Mouse (Mus musculus): ENCODE results near the gene Gnb5. TPM values are rescaled to one million over a fixed set of nuclear protein-coding genes. Genes with fewer than 3 reads are reported as not detected.

Gene Gnb5
- polyA plus RNA-seq, 1 experiment from 2014 or later, result 113 TPM

DNA sequence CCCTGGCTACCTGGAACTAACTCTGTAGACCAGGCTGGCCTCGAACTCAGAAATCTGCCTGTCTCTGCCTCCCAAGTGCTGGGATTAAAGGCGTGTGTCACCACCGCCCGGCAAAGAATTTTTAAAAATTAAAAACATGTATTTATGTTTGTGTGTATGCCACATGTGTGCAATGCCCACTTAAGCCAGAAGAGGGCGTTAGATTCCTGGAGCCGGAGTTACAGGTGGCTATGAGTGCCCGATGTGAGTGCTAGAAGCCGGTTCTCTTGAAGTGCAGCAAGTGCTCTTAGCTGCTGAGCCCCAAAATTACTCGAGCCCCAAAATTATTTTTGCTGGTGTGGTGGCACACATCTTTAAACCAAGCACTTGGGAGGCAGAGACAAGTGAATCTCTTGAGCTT, 77.7 kb downstream of the Gnb5 start:
- H3K36me3 ChIP-seq (ENCODE audit: control insufficient read depth, insufficient read depth, low read length), result peaks cover 16% of the 10 kb centered on the region
- WGBS, result 82% methylated on average over 9 of the region's 9 CpGs
- ATAC-seq (ENCODE audit: low read depth), result no peak
- H3K4me1 ChIP-seq (ENCODE audit: control insufficient read depth, insufficient read depth, low read length), result no peaks in the 10 kb centered on the region
- H3K27me3 ChIP-seq (ENCODE audit: control insufficient read depth, insufficient read depth, low read length), result no peaks in the 10 kb centered on the region
- H3K9me3 ChIP-seq (ENCODE audit: control insufficient read depth, low read length), result no peaks in the 10 kb centered on the region
- no peak overlapping the region for H3K9ac ChIP-seq (replicated peaks; ENCODE audit: low read depth, low read length)
- H3K4me3 ChIP-seq (ENCODE audit: low read depth, low read length), result no peak overlapping the region
- no peak overlapping the region for H3K4me2 ChIP-seq (ENCODE audit: low read depth, low read length)
- H3K27ac ChIP-seq (ENCODE audit: low read depth, low read length), result no peak overlapping the region

DNA sequence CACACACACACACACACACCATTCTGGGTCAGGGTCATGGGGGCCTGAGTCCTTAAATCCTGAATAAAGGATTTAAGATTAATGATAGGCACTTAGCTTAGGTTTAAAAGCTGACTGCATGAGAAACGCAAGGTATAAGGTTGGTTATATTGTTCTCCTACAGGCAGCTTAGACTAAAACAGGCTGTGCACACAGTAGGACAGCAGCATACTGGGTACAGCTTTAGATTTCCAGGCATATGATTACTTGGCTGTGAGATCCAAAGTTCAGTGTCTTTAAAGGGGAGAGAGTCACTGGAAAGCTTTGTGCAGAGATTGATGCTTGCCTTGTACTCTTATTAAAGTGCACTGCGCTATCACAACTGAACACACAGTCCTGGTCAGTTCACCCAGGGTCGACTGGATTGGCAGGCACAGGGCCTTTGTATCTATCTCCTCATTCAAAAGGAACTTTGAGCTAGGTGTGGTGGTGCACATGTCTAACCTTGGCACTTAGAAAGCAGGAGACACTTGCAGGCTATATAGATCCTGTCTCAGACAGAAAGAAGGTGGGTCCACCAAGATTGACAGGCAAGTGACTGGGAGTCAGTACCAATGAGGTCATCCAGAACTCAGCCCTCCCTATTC, 78.4 kb downstream of the Gnb5 start:
- Histone ChIP-seq H3K9ac (replicated peaks; ENCODE audit: low read depth, low read length) (no peak overlapping the region), H3K4me1 (ENCODE audit: control insufficient read depth, insufficient read depth, low read length) (no peaks in the 10 kb centered on the region), H3K4me2 (ENCODE audit: low read depth, low read length) (no peak overlapping the region), H3K9me3 (ENCODE audit: control insufficient read depth, low read length) (no peaks in the 10 kb centered on the region), H3K36me3 (ENCODE audit: control insufficient read depth, insufficient read depth, low read length) (peaks cover 22% of the 10 kb centered on the region), H3K4me3 (ENCODE audit: low read depth, low read length) (no peak overlapping the region), H3K27me3 (ENCODE audit: control insufficient read depth, insufficient read depth, low read length) (no peaks in the 10 kb centered on the region), H3K27ac (ENCODE audit: low read depth, low read length) (no peak overlapping the region)
- WGBS, result 84% methylated on average over 3 of the region's 3 CpGs
- no peak for ATAC-seq (ENCODE audit: low read depth)

DNA sequence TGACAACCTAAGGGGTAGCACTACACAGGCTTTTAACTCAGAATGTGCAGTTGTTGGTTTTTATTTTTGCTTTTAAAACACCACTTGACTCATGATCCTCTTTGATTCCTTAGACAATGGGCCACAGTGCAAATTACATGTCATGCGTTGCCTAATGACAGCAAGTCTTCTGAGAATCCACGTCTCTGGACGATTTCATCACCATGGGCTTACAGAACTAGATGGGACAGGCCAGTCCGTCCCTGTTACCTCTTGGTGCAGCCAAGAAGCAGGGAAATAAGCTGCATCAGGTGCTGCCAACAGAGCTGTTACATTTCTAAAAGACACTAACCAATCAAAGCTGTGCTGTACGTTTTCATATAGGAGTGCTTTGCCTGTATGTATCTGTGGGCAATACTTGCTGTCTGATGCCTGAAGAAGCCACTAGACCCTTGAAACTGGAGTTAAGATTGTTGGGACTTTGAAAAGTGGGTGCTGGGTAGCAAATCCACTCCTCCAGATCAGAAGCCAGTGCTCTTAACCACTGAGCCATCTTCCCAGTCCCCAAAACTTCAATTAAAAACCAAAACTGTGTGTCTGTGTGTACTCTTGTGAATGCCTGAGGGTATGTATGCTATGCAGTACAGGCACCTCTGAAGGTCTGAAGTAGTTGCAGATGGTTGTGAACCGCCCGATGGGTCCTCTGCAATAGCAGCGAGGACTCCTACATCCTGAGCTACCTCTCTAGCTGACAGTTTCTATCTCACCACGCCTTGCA, 79.3 kb downstream of the Gnb5 start:
- Histone ChIP-seq H3K9me3 (ENCODE audit: control insufficient read depth, low read length) (no peaks in the 10 kb centered on the region), H3K27ac (ENCODE audit: low read depth, low read length) (no peak overlapping the region), H3K4me2 (ENCODE audit: low read depth, low read length) (no peak overlapping the region), H3K27me3 (ENCODE audit: control insufficient read depth, insufficient read depth, low read length) (no peaks in the 10 kb centered on the region), H3K9ac (replicated peaks; ENCODE audit: low read depth, low read length) (no peak overlapping the region), H3K36me3 (ENCODE audit: control insufficient read depth, insufficient read depth, low read length) (peaks cover 23% of the 10 kb centered on the region), H3K4me1 (ENCODE audit: control insufficient read depth, insufficient read depth, low read length) (no peaks in the 10 kb centered on the region), H3K4me3 (ENCODE audit: low read depth, low read length) (no peak overlapping the region)
- ATAC-seq (ENCODE audit: low read depth), result no peak
- 82% methylated on average over 9 of the region's 9 CpGs for WGBS

DNA sequence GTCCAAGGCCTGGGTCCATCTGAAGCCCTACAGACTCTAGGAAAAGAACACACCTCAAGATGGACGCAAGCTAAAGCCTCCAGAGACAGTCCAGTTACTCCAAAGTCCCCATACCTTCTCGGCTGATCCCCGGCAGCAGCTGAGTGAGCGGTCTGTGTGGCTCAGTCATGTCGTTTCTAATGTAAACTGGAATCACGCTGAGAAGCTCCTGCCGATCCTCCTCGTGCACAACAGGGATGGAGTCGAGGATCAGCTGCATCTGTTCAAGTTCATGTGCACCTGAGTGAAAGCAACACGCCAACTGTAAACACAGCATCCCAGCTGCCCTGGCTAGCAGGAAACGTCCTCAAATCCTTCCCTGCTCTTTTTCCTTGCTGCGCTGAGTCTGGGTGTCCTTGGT, 87.2 kb downstream of the Gnb5 start:
- H3K27me3 ChIP-seq (ENCODE audit: control insufficient read depth, insufficient read depth, low read length), result no peaks in the 10 kb centered on the region
- no peak for ATAC-seq (ENCODE audit: low read depth)
- no peaks in the 10 kb centered on the region for H3K4me1 ChIP-seq (ENCODE audit: control insufficient read depth, insufficient read depth, low read length)
- H3K9me3 ChIP-seq (ENCODE audit: control insufficient read depth, low read length), result no peaks in the 10 kb centered on the region
- peaks cover 52% of the 10 kb centered on the region for H3K36me3 ChIP-seq (ENCODE audit: control insufficient read depth, insufficient read depth, low read length)
- H3K4me3 ChIP-seq (ENCODE audit: low read depth, low read length), result no peak overlapping the region
- H3K4me2 ChIP-seq (ENCODE audit: low read depth, low read length), result no peak overlapping the region
- H3K9ac ChIP-seq (replicated peaks; ENCODE audit: low read depth, low read length), result no peak overlapping the region
- 81% methylated on average over 12 of the region's 12 CpGs for WGBS
- H3K27ac ChIP-seq (ENCODE audit: low read depth, low read length), result no peak overlapping the region

Other genes starting within 250 kb of the Gnb5 start
- 56.6 and 60.0 TPM in 2 replicates for gene Myo5a, start 235.3 kb upstream of the Gnb5 start, polyA plus RNA-seq (2014; fragmentation: Nextera tagmentation; extraction: Ambion mirVana)
- 0.40 and 0.84 TPM in 2 replicates for gene Myo5c, start 74.3 kb upstream of the Gnb5 start, polyA plus RNA-seq (2014; fragmentation: Nextera tagmentation; extraction: Ambion mirVana)
- gene Bcl2l10, start 41.5 kb downstream of the Gnb5 start, polyA plus RNA-seq (2014; fragmentation: Nextera tagmentation; extraction: Ambion mirVana), result not detected in 2 replicates
- gene Mapk6, start 103.7 kb downstream of the Gnb5 start, polyA plus RNA-seq (2014; fragmentation: Nextera tagmentation; extraction: Ambion mirVana), result 186 and 191 TPM in 2 replicates
- gene Leo1, start 135.2 kb downstream of the Gnb5 start, polyA plus RNA-seq (2014; fragmentation: Nextera tagmentation; extraction: Ambion mirVana), result 40.7 and 40.8 TPM in 2 replicates

All from neural tube, embryonic 14.5 days (tissue).